Mouse (Mus musculus): ENCODE measurements around the gene Nipal4. TPM values are rescaled to one million over a fixed set of nuclear protein-coding genes. Genes with fewer than 3 reads are reported as not detected.

The Nipal4 gene
- polyA plus RNA-seq, 1 experiment from 2014 or later = 0.69 TPM

Small RNA genes lying within 50 kb of the gene (microRNA-seq; reads per million reads assigned to microRNA genes)
- not detected for gene Mir7239
- not detected for gene Mir8100

Other genes starting within 250 kb of the Nipal4 start
- 11.3 and 11.5 TPM in 2 replicates for gene Lsm11, start 221.6 kb downstream of the Nipal4 start, polyA plus RNA-seq (2014; fragmentation: Nextera tagmentation; extraction: Ambion mirVana)
- gene Thg1l, start 211.0 kb downstream of the Nipal4 start, polyA plus RNA-seq (2014; fragmentation: Nextera tagmentation; extraction: Ambion mirVana) = 14.1 and 14.9 TPM in 2 replicates
- 0.09 and 0.26 TPM in 2 replicates for gene Sox30, start 186.2 kb downstream of the Nipal4 start, polyA plus RNA-seq (2014; fragmentation: Nextera tagmentation; extraction: Ambion mirVana)
- gene Gm12166, start 114.2 kb downstream of the Nipal4 start, polyA plus RNA-seq (2014; fragmentation: Nextera tagmentation; extraction: Ambion mirVana) = 3.3 TPM in 2 replicates
- gene Adam19, start 110.5 kb downstream of the Nipal4 start, polyA plus RNA-seq (2014; fragmentation: Nextera tagmentation; extraction: Ambion mirVana) = 17.7 and 20.0 TPM in 2 replicates
- gene Fndc9, start 69.0 kb upstream of the Nipal4 start, polyA plus RNA-seq (2014; fragmentation: Nextera tagmentation; extraction: Ambion mirVana) = 0.50 and 0.54 TPM in 2 replicates
- 55.8 and 66.4 TPM in 2 replicates for gene Cyfip2, start 146.4 kb upstream of the Nipal4 start, polyA plus RNA-seq (2014; fragmentation: Nextera tagmentation; extraction: Ambion mirVana)
- not detected in 2 replicates for gene Itk, start 223.0 kb upstream of the Nipal4 start, polyA plus RNA-seq (2014; fragmentation: Nextera tagmentation; extraction: Ambion mirVana)
- gene Fam71b, start 230.1 kb upstream of the Nipal4 start, polyA plus RNA-seq (2014; fragmentation: Nextera tagmentation; extraction: Ambion mirVana) = not detected in 2 replicates

Data from neural tube, embryonic 11.5 days (tissue).